Mouse (Mus musculus) CH12.LX (cell line): Measurements from ENCODE around the gene Strn. TPM values are rescaled to one million over a fixed set of nuclear protein-coding genes. Genes with fewer than 3 reads are reported as not detected.

Experiments
- DNase-seq: peaks from one replicate; pipeline ENCODE4 v3.0.0-alpha.2; 2013; ENCODE audit errors: extremely low read depth
- H3K27ac ChIP-seq: 2 replicates; pipeline ENCODE4 v1.5.1; 2012; ENCODE audit warnings: low read depth, mild to moderate bottlenecking, control low read depth, moderate library complexity; ENCODE audit not compliant: insufficient read depth
- H3K27me3 ChIP-seq: replicated peaks from 2 replicates; pipeline ENCODE3; 2012; ENCODE audit warnings: inconsistent platforms
- H3K36me3 ChIP-seq, 2 experiments: replicated peaks in 1 of 2; 2 replicates each; pipeline versions ENCODE3 to v1.6.1; 2012; ENCODE audit warnings: inconsistent platforms in 1 of 2, low read length in 1 of 2, mild to moderate bottlenecking in 1 of 2, mixed read lengths in 1 of 2, moderate library complexity in 1 of 2; ENCODE audit not compliant: control insufficient read depth in 1 of 2, insufficient read depth in 1 of 2
- H3K4me1 ChIP-seq, 2 experiments: 2 replicates each; pipeline ENCODE4 v1.6.1; 2012; ENCODE audit warnings: inconsistent platforms in 1 of 2, moderate library complexity in 1 of 2; ENCODE audit not compliant: insufficient read depth in 2 of 2, control insufficient read depth in 1 of 2
- H3K4me2 ChIP-seq: 2 replicates; pipeline ENCODE4 v1.6.1; 2012; ENCODE audit warnings: low read depth, mild to moderate bottlenecking, control low read depth; ENCODE audit not compliant: poor library complexity, insufficient read depth, severe bottlenecking
- H3K4me3 ChIP-seq, 3 experiments: fragments of 150-350 bp in 1 of 3; sonication (generic) in 1 of 3; replicated peaks in 1 of 3; 2 replicates each; pipeline versions ENCODE3 to v1.5.1; 2011 to 2012; ENCODE audit warnings: low read depth in 2 of 3, low read length in 2 of 3, mild to moderate bottlenecking in 2 of 3, moderate library complexity in 2 of 3, control low read depth in 1 of 3, improper control_type of control experiment in 1 of 3, inconsistent platforms in 1 of 3, mixed read lengths in 1 of 3; ENCODE audit not compliant: poor library complexity in 1 of 3
- H3K79me2 ChIP-seq: replicated peaks from 2 replicates; pipeline ENCODE4 v1.6.1; 2012; ENCODE audit warnings: mild to moderate bottlenecking, moderate library complexity; ENCODE audit not compliant: control insufficient read depth, poor library complexity, insufficient read depth, severe bottlenecking; ENCODE audit errors: extremely low read depth
- H3K9ac ChIP-seq: 2 replicates; pipeline ENCODE4 v1.6.1; 2012; ENCODE audit warnings: low read depth, mild to moderate bottlenecking, control low read depth, moderate library complexity; ENCODE audit not compliant: insufficient read depth
- H3K9me3 ChIP-seq: replicated peaks from 2 replicates; pipeline ENCODE3; 2012; ENCODE audit warnings: low read length, inconsistent platforms, mixed read lengths
- BHLHE40 ChIP-seq: IDR thresholded peaks from 2 replicates; pipeline ENCODE4 v1.6.1; 2011; ENCODE audit warnings: mild to moderate bottlenecking, low read depth, low read length, improper control_type of control experiment
- CHD2 ChIP-seq: IDR thresholded peaks from 2 replicates; pipeline ENCODE4 v1.6.1; 2011; ENCODE audit warnings: low read length, improper control_type of control experiment
- CTCF ChIP-seq, 2 experiments: IDR thresholded peaks in 1 of 2; conservative IDR thresholded peaks in 1 of 2; 2 replicates each; pipeline ENCODE4 v1.5.1; 2011 to 2012; ENCODE audit warnings: low read depth in 2 of 2, low read length in 2 of 2, improper control_type of control experiment in 1 of 2, inconsistent platforms in 1 of 2, mild to moderate bottlenecking in 1 of 2, moderate library complexity in 1 of 2
- E2F4 ChIP-seq: IDR thresholded peaks from 2 replicates; pipeline ENCODE4 v1.6.1; 2011; ENCODE audit warnings: low read depth, low read length, improper control_type of control experiment; ENCODE audit not compliant: insufficient replicate concordance
- ELF1 ChIP-seq: IDR thresholded peaks from 2 replicates; pipeline ENCODE4 v1.6.1; 2014; ENCODE audit warnings: low read depth, mild to moderate bottlenecking, inconsistent platforms, low read length, improper control_type of control experiment
- ETS1 ChIP-seq: conservative IDR thresholded peaks from 2 replicates; pipeline ENCODE4 v1.6.1; 2012; ENCODE audit warnings: low read depth, mild to moderate bottlenecking, inconsistent platforms, low read length, improper control_type of control experiment, moderate library complexity
- GABPA ChIP-seq: IDR thresholded peaks from 2 replicates; pipeline ENCODE4 v1.6.1; 2012; ENCODE audit warnings: low read depth, low read length, improper control_type of control experiment, inconsistent platforms; ENCODE audit not compliant: insufficient replicate concordance
- JUND ChIP-seq: conservative IDR thresholded peaks from 2 replicates; pipeline ENCODE4 v1.6.1; 2011; ENCODE audit warnings: low read depth, low read length, improper control_type of control experiment
- MAX ChIP-seq: IDR thresholded peaks from 2 replicates; pipeline ENCODE4 v1.6.1; 2011; ENCODE audit warnings: low read length, improper control_type of control experiment
- MYC ChIP-seq: IDR thresholded peaks from 2 replicates; pipeline ENCODE4 v1.6.1; 2011; ENCODE audit warnings: low read depth, mild to moderate bottlenecking, improper control_type of control experiment, low read length
- NELFE ChIP-seq: IDR thresholded peaks from 2 replicates; pipeline ENCODE4 v1.6.1; 2011; ENCODE audit warnings: low read depth, low read length, improper control_type of control experiment
- RCOR1 ChIP-seq: conservative IDR thresholded peaks from 2 replicates; pipeline ENCODE4 v1.6.1; 2012; ENCODE audit warnings: low read depth, mild to moderate bottlenecking, inconsistent platforms, low read length, improper control_type of control experiment
- SIN3A ChIP-seq: IDR thresholded peaks from 2 replicates; pipeline ENCODE4 v1.6.1; 2012; ENCODE audit warnings: low read length, improper control_type of control experiment, inconsistent platforms
- TCF12 ChIP-seq: IDR thresholded peaks from 2 replicates; pipeline ENCODE4 v1.6.1; 2014; ENCODE audit warnings: low read depth, mild to moderate bottlenecking, inconsistent platforms, low read length, improper control_type of control experiment
- UBTF ChIP-seq: IDR thresholded peaks from 2 replicates; pipeline ENCODE4 v1.6.1; 2012; ENCODE audit warnings: low read depth, mild to moderate bottlenecking, inconsistent platforms, low read length, improper control_type of control experiment, moderate library complexity
- ZKSCAN1 ChIP-seq: IDR thresholded peaks from 2 replicates; pipeline ENCODE4 v1.6.1; 2012; ENCODE audit warnings: low read depth, inconsistent platforms, low read length, improper control_type of control experiment, borderline replicate concordance
- ZNF384 ChIP-seq: IDR thresholded peaks from 2 replicates; pipeline ENCODE4 v1.6.1; 2012; ENCODE audit warnings: low read depth, low read length, improper control_type of control experiment, inconsistent platforms
- dilution Hi-C: fragments of 300-500 bp; cut with MboI; formaldehyde crosslinking; loops from 2 replicates; pipeline ENCODE4 v1.14.3; 2020; ENCODE audit warnings: low sequenced_read_pairs; ENCODE audit not compliant: extremely low pct_unique_long_range_greater_than_20kb, extremely low pct_ligation_motif_present
- in situ Hi-C: fragments of 300-500 bp; cut with MboI; formaldehyde crosslinking; loops from 3 replicates; pipeline ENCODE4 v1.14.3; 2019; ENCODE audit warnings: low sequenced_read_pairs, low pct_ligation_motif_present, low pct_unique_long_range_greater_than_20kb, mixed read lengths
- polyA plus RNA-seq: library from polyadenylated mRNA; unstranded; fragments of >175 nt; gene quantifications from 2 replicates; pipeline ENCODE4 v1.2.1, GENCODE M21; 2012; ENCODE audit warnings: low read depth; ENCODE audit not compliant: insufficient read length
- total RNA-seq, 2 experiments: library from RNA; depleted of rRNA; stranded (reverse); fragments of 300-350 nt in 1 of 2; fragments of >200 nt in 1 of 2; gene quantifications; 2 replicates each; pipeline ENCODE4 v1.2.3; 2012 to 2014

Gene Strn
- total and polyA plus RNA-seq, 3 experiments: 9.9 to 14.3 (median 12.3) TPM

DNA sequence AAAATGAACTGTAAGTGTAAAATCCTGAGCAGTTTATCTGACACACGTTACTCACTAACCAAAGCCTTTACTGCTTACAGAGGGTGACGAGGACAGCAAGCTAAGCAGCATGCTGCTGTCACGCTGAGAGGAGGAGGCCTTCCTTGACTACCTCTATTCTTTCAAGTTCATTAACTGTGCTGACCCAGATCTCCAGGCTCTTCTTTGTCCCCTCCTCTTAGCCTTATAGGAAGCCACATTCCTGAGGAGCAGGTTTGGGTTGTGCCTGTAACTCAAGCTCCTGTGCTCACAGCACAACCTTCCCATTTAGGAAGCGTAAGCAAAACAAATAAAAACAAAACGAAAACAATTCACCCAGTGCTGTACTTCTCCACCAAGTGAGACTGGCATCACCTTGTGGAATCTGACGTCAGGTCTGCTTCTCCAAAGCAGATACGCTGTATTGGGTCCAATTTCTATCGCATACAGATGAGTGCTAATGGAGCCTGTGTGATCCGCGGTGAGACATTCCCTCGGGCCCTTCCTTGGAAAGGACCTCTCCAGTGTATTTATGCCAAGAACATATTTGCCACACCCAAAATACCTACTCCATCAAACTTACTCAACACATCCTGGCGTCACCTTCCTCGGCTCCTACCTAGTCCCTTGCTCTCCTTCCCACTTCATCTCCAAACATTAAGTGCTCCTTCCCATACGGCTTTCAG, 10.1 kb downstream of the Strn start:
- peaks cover 4% of the 10 kb centered on the region; the same call in 1 of the 2 replicates for H3K79me2 ChIP-seq
- TF ChIP-seq ETS1 (no peak), UBTF (no peak), GABPA (no peak), MAX (no peak), ZNF384 (no peak), SIN3A (no peak), TCF12 (no peak)
- TF ChIP-seq, all 38 proteins: peak for 0
- H3K27ac ChIP-seq: no peak overlapping the region
- peaks cover 0 to 17% of the 10 kb centered on the region in 2 experiments; a peak in 2 of 4 replicates for H3K4me1 ChIP-seq
- no peak overlapping the region for H3K9ac ChIP-seq
- H3K9me3 ChIP-seq: no peaks in the 10 kb centered on the region
- dilution Hi-C loops (no loop called here), in situ Hi-C loops (no loop called here)
- no peak overlapping the region for H3K4me3 ChIP-seq
- H3K27me3 ChIP-seq: no peaks in the 10 kb centered on the region
- H3K4me2 ChIP-seq: no peak overlapping the region
- H3K36me3 ChIP-seq: peaks cover 0 to 15% of the 10 kb centered on the region in 2 experiments
- DNase-seq: no peak

DNA sequence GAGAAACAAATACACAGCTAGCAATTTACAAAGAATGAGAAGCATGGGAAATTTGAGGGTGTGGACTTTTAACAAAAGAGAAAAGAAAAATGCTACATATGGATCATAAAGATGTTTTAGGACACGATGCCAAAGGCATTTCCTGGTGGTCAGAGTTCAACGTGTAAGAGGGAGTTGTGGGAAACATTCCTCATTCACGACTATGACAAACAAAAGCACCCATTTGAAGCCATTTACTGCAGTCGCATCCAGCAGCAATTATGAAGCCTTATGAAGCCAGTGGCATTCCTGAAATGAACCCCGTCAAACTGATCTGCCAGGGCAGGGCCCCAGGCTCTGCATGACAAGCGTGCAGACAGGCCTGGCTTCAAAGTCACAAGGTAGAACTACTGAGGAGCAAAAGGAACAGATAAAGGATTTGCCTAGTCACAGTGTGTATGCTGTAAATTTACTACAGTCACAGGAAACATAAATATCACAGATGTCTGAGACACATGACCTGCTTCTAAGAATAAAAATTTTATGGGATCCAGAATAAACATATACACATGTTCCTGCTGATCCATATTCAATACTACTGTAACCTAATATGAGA, 12.4 kb downstream of the Strn start:
- peaks cover 0 to 17% of the 10 kb centered on the region in 2 experiments; a peak in 2 of 4 replicates for H3K4me1 ChIP-seq
- H3K27ac ChIP-seq: no peak overlapping the region
- dilution Hi-C loops (no loop called here), in situ Hi-C loops (no loop called here)
- no peak overlapping the region for H3K9ac ChIP-seq
- TF ChIP-seq ZNF384: no peak
- TF ChIP-seq ELF1: no peak
- TF ChIP-seq CHD2: no peak
- no peak for TF ChIP-seq ZKSCAN1
- TF ChIP-seq JUND: no peak
- no peak for TF ChIP-seq UBTF
- TF ChIP-seq CTCF (conservative IDR thresholded peaks at IDR 0.05 in 1 of 2, IDR thresholded peaks at IDR 0.05 in 1 of 2; ENCODE audit: low read depth in 2 of 2, low read length in 2 of 2): no peak
- TF ChIP-seq RCOR1: no peak
- TF ChIP-seq E2F4: no peak
- no peak for TF ChIP-seq BHLHE40
- TF ChIP-seq NELFE: no peak
- TF ChIP-seq MYC: no peak
- H3K27me3 ChIP-seq: no peaks in the 10 kb centered on the region
- no peak for DNase-seq
- H3K4me2 ChIP-seq: no peak overlapping the region
- no peak overlapping the region for H3K4me3 ChIP-seq
- H3K79me2 ChIP-seq: peaks cover 2% of the 10 kb centered on the region; the same call in 1 of the 2 replicates
- peaks cover 0 to 8% of the 10 kb centered on the region in 2 experiments for H3K36me3 ChIP-seq
- no peaks in the 10 kb centered on the region for H3K9me3 ChIP-seq
